Mouse (Mus musculus): ENCODE data around the gene Kcnn3.

DNA sequence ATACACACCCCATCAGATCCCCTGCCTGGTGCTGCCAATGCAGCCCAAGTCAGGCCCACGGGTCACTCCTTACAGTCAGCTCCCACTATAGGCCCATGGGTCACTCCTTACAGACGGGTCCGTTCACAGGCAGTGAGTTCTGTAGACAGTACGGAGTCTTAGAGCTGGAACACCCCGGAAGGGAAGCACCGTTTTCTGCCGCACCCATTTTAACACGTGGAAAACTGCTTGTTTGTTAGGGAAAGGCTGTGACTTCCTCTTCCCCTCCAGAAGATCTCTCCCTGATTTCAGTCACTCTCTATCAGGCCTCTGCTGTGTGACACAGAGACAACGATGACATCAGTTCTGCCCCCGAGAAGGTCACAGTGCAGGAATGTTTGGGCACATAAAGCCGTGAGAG lies 4.5 kb upstream of the Kcnn3 start:
- no peak for TF ChIP-seq GATA1 (IDR thresholded peaks at IDR 0.05; ENCODE audit: borderline replicate concordance, low read length)
- no peak for TF ChIP-seq FLI1 (IDR thresholded peaks at IDR 0.05; ENCODE audit: low read length)

All from megakaryocyte, embryonic 14.5 days (primary cell).